Mouse (Mus musculus) myocyte (in vitro differentiated cells): ENCODE results near the gene Ezh1. TPM values are rescaled to one million over a fixed set of nuclear protein-coding genes. Genes with fewer than 3 reads are reported as not detected.
A peak's percentile ranks its signal among the peaks of the same experiment; 100 is the strongest.

ENCODE experiments used
- H3K27me3 ChIP-seq: one replicate; pipeline ENCODE4 v1.6.1; 2011; ENCODE audit not compliant: control insufficient read depth, insufficient read depth, insufficient read length
- H3K36me3 ChIP-seq: one replicate; pipeline ENCODE4 v1.6.1; 2011; ENCODE audit not compliant: control insufficient read depth, insufficient read depth
- H3K4me2 ChIP-seq: one replicate; pipeline ENCODE4 v1.6.1; 2011; ENCODE audit warnings: low read depth, control low read depth
- H3K4me3 ChIP-seq: one replicate; pipeline ENCODE4 v1.5.1; 2011; ENCODE audit warnings: mild to moderate bottlenecking, control low read depth, moderate library complexity
- H3K79me2 ChIP-seq: one replicate; pipeline ENCODE4 v1.6.1; 2011; ENCODE audit not compliant: control insufficient read depth, insufficient read depth
- H3ac ChIP-seq: one replicate; pipeline ENCODE4 v1.6.1; 2011; ENCODE audit not compliant: control insufficient read depth, insufficient read length
- CEBPB ChIP-seq: IDR thresholded peaks from 2 replicates; pipeline ENCODE4 v1.6.1; 2011; ENCODE audit warnings: mild to moderate bottlenecking, moderate library complexity; ENCODE audit not compliant: poor library complexity, insufficient read depth, severe bottlenecking
- E2F4 ChIP-seq: IDR thresholded peaks from one replicate; pipeline ENCODE4 v1.6.1; 2011; ENCODE audit warnings: mild to moderate bottlenecking, control low read depth, moderate library complexity; ENCODE audit not compliant: insufficient read depth
- MAX ChIP-seq: IDR thresholded peaks from one replicate; pipeline ENCODE4 v1.6.1; 2011; ENCODE audit warnings: low read depth, mild to moderate bottlenecking, control low read depth
- MYOD1 ChIP-seq, 3 experiments: IDR thresholded peaks; one replicate each; pipeline ENCODE4 v1.6.1; 2011; ENCODE audit warnings: control low read depth in 2 of 3, low read depth in 2 of 3, mild to moderate bottlenecking in 2 of 3, moderate library complexity in 1 of 3; ENCODE audit not compliant: insufficient read length in 2 of 3, control insufficient read depth in 1 of 3
- MYOG ChIP-seq, 3 experiments: IDR thresholded peaks; one replicate each; pipeline ENCODE4 v1.6.1; 2011; ENCODE audit warnings: control low read depth in 2 of 3, low read depth in 2 of 3, mild to moderate bottlenecking in 2 of 3; ENCODE audit not compliant: insufficient read length in 2 of 3, control insufficient read depth in 1 of 3, insufficient read depth in 1 of 3
- POLR2A ChIP-seq: IDR thresholded peaks from one replicate; pipeline ENCODE4 v1.6.1; 2011; ENCODE audit warnings: low read depth, mild to moderate bottlenecking, control low read depth, moderate library complexity; ENCODE audit not compliant: insufficient read length
- POLR2AphosphoS2 ChIP-seq: IDR thresholded peaks from one replicate; pipeline ENCODE4 v1.6.1; 2011; ENCODE audit warnings: low read depth, control low read depth; ENCODE audit not compliant: insufficient read length
- REST ChIP-seq: IDR thresholded peaks from one replicate; pipeline ENCODE4 v1.6.1; 2011; ENCODE audit warnings: mild to moderate bottlenecking, control low read depth, moderate library complexity; ENCODE audit not compliant: insufficient read depth, insufficient read length
- SRF ChIP-seq: IDR thresholded peaks from one replicate; pipeline ENCODE4 v1.6.1; 2011; ENCODE audit warnings: low read depth; ENCODE audit not compliant: control insufficient read depth, insufficient read length
- TCF12 ChIP-seq: IDR thresholded peaks from one replicate; pipeline ENCODE4 v1.6.1; 2011; ENCODE audit warnings: mild to moderate bottlenecking, control low read depth; ENCODE audit not compliant: poor library complexity, insufficient read depth, severe bottlenecking
- TCF3 ChIP-seq: IDR thresholded peaks from one replicate; pipeline ENCODE4 v1.6.1; 2011; ENCODE audit warnings: low read depth, control low read depth; ENCODE audit not compliant: insufficient read length
- USF1 ChIP-seq: IDR thresholded peaks from one replicate; pipeline ENCODE4 v1.6.1; 2011; ENCODE audit warnings: low read depth, mild to moderate bottlenecking, control low read depth, moderate library complexity
- polyA plus RNA-seq: library from polyadenylated mRNA; unstranded; fragments of >200 nt; fragmentation: generic; extraction: Trizol; gene quantifications from one replicate; pipeline ENCODE4 v1.2.1, GENCODE M21; 2012; ENCODE audit warnings: missing spikeins

The Ezh1 gene
- polyA plus RNA-seq, 1 experiment, result 13.7 TPM

DNA sequence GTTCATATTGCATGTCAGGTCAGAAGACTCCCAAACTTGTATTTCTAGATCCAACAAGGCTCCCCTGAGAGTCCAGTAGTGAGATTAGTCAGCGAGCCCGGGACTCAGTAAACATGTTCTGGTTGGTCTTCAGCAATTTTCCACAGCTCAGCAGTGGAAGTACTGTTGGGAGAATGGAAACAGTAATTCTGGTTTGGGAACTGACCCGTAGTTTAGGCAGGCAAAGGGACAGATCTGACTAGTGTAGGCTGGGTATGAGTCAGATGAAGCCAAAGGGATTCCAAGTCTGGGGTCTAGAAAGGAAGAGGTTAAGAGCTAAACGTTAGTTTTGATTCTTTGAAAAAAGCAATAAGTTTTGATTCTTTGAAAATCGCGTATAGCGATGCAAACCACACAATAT is 26.7 kb upstream of the Ezh1 start:
- Histone ChIP-seq H3K4me2 (peak overlapping the region; percentile 98), H3K4me3 (peak overlapping the region; percentile 95), H3ac (peak overlapping the region; percentile 68), H3K36me3 (no peaks in the 10 kb centered on the region), H3K27me3 (no peaks in the 10 kb centered on the region), H3K79me2 (peaks cover 9% of the 10 kb centered on the region)
- TF ChIP-seq POLR2A (no peak), CEBPB (no peak), MAX (no peak), E2F4 (no peak), REST (no peak), MYOD1 (IDR thresholded peaks at IDR 0.05; ENCODE audit: control insufficient read depth in 1 of 3, insufficient read length in 2 of 3, low read depth in 2 of 3) (no peak), TCF3 (no peak), USF1 (no peak), SRF (no peak), MYOG (IDR thresholded peaks at IDR 0.05; ENCODE audit: control insufficient read depth in 1 of 3, insufficient read depth in 1 of 3, insufficient read length in 2 of 3, low read depth in 2 of 3) (no peak), TCF12 (no peak)

DNA sequence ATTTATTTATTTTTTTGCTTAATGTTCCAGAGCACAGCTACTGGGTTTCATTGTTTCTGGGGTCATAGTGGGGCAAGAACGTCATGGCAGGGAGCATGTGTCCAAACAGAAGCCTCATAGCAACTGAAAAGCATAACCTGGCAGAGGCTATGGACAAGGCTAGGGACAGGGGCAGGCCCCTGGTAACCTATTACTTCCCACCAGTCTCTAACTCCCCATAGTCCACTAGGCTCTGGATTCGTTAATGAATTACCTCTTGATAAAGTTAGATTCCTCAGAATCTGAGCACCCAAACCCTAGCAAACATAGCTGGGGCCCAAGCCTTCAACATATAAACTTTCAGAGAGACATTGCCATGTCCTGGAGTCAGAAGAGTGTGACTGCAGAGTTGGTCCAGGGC is 24.8 kb upstream of the Ezh1 start:
- no peak for TF ChIP-seq POLR2AphosphoS2
- no peak for TF ChIP-seq TCF3
- no peak for TF ChIP-seq USF1
- TF ChIP-seq TCF12, result no peak
- no peak for TF ChIP-seq E2F4
- no peak for TF ChIP-seq SRF
- H3K4me3 ChIP-seq, result no peak overlapping the region
- H3K79me2 ChIP-seq, result peaks cover 9% of the 10 kb centered on the region
- H3K27me3 ChIP-seq, result no peaks in the 10 kb centered on the region
- H3K36me3 ChIP-seq, result no peaks in the 10 kb centered on the region
- no peak overlapping the region for H3K4me2 ChIP-seq
- H3ac ChIP-seq, result no peak overlapping the region

DNA sequence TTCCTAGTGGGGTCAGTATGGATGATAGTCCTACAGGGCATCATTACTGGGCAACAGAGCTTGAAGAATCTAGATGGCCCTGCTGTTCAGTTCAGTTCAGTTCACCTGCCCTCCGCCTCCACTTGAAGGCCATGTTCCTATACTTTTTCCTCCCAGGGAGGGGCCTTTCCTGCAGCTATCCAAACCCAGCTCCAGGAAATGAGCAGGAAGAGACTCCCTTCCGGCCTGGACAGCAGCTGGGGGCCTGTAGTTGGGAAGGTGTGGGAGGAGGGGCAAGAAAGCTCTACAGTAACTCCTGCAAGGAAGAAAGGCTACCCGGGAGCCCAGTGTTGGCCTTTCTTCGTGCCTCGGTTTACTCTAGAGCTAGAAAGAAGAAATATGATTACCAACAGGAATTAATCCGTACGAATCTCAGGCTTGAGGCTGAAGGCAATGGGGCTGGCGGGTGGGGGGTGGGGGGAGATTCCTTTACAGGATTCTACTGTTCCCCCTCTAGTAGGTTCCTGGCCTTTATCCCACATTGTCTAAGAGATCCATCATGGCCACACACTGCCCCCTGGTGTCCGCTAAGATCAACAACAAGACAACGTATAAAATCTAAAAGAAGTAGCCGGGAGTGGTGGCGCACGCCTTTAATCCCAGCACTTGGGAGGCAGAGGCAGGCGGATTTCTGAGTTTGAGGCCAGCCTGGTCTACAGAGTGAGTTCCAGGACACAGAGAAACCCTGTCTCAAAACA is 22.2 kb upstream of the Ezh1 start:
- Histone ChIP-seq H3K79me2 (no peaks in the 10 kb centered on the region), H3K36me3 (no peaks in the 10 kb centered on the region), H3K4me3 (no peak overlapping the region), H3K27me3 (no peaks in the 10 kb centered on the region), H3K4me2 (no peak overlapping the region), H3ac (no peak overlapping the region)
- TF ChIP-seq TCF12, result no peak
- TF ChIP-seq SRF, result no peak
- no peak for TF ChIP-seq USF1
- TF ChIP-seq TCF3, result no peak
- TF ChIP-seq MYOG (IDR thresholded peaks at IDR 0.05; ENCODE audit: control insufficient read depth in 1 of 3, insufficient read depth in 1 of 3, insufficient read length in 2 of 3, low read depth in 2 of 3), result no peak
- no peak for TF ChIP-seq E2F4
- no peak for TF ChIP-seq POLR2A
- TF ChIP-seq CEBPB, result no peak
- TF ChIP-seq REST, result no peak
- TF ChIP-seq MAX, result no peak
- no peak for TF ChIP-seq MYOD1 (IDR thresholded peaks at IDR 0.05; ENCODE audit: control insufficient read depth in 1 of 3, insufficient read length in 2 of 3, low read depth in 2 of 3)
- TF ChIP-seq POLR2AphosphoS2, result no peak

DNA sequence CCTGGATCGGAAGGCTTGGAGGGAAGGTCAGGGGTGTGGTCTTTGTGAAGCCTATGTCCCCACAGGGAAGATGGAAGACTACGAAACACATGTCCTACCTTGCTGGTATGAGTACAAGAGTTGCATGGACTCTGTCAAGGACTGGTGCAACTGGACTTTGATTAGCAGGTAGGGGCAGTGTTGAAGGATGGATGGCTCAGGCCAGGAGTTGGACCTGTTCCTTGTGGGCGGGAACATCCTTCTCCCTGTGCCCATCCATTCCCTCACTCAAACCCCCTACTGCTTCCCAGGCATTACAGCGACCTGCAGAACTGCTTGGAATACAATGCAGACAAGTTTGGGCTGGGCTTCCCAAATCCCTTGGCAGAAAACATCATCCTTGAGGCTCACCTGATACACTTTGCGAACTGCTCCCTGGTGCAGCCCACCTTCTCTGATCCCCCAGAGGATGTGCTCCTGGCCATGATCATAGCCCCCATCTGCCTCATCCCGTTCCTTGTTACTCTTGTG is 21.3 kb upstream of the Ezh1 start:
- Histone ChIP-seq H3K36me3 (no peaks in the 10 kb centered on the region), H3K27me3 (no peaks in the 10 kb centered on the region), H3K79me2 (no peaks in the 10 kb centered on the region), H3K4me2 (no peak overlapping the region), H3K4me3 (no peak overlapping the region), H3ac (no peak overlapping the region)
- TF ChIP-seq TCF12 (no peak), USF1 (no peak), SRF (no peak), TCF3 (no peak), MYOG (IDR thresholded peaks at IDR 0.05; ENCODE audit: control insufficient read depth in 1 of 3, insufficient read depth in 1 of 3, insufficient read length in 2 of 3, low read depth in 2 of 3) (no peak), MYOD1 (IDR thresholded peaks at IDR 0.05; ENCODE audit: control insufficient read depth in 1 of 3, insufficient read length in 2 of 3, low read depth in 2 of 3) (no peak), POLR2AphosphoS2 (no peak), E2F4 (no peak), MAX (no peak), CEBPB (no peak), REST (no peak)

DNA sequence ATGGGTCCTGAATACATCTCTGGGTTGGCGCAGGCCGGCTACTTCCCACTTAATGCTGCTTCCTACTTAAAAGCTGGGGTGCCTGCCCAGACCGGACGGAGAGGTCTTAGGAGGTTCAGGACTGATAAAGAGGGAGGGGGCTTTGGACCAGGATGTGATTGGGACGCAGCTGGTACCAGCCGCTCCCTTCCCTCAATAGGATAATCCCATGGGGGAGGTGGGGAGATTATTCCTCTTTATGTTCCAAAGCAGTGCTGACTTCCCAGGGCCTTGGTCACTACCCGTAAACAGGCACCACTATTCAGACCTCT is 20.4 kb upstream of the Ezh1 start:
- H3K4me3 ChIP-seq, result peak overlapping the region; percentile 5
- H3ac ChIP-seq, result peak overlapping the region; percentile 1
- no peaks in the 10 kb centered on the region for H3K36me3 ChIP-seq
- no peaks in the 10 kb centered on the region for H3K27me3 ChIP-seq
- no peaks in the 10 kb centered on the region for H3K79me2 ChIP-seq
- peak overlapping the region; percentile 75 for H3K4me2 ChIP-seq
- no peak for TF ChIP-seq TCF12
- no peak for TF ChIP-seq CEBPB
- TF ChIP-seq POLR2A, result no peak
- no peak for TF ChIP-seq POLR2AphosphoS2
- no peak for TF ChIP-seq REST
- TF ChIP-seq MYOG (IDR thresholded peaks at IDR 0.05; ENCODE audit: control insufficient read depth in 1 of 3, insufficient read depth in 1 of 3, insufficient read length in 2 of 3, low read depth in 2 of 3), result no peak
- TF ChIP-seq SRF, result no peak
- no peak for TF ChIP-seq E2F4
- no peak for TF ChIP-seq USF1
- no peak for TF ChIP-seq MAX
- no peak for TF ChIP-seq MYOD1 (IDR thresholded peaks at IDR 0.05; ENCODE audit: control insufficient read depth in 1 of 3, insufficient read length in 2 of 3, low read depth in 2 of 3)
- TF ChIP-seq TCF3, result no peak
